Mouse (Mus musculus): ENCODE results near the gene Slx4.
"Not testable (repeated sequence)": the region's sequence is repeated elsewhere in the genome, so short reads cannot be mapped to it uniquely, and the experiment has no call there.

DNA sequence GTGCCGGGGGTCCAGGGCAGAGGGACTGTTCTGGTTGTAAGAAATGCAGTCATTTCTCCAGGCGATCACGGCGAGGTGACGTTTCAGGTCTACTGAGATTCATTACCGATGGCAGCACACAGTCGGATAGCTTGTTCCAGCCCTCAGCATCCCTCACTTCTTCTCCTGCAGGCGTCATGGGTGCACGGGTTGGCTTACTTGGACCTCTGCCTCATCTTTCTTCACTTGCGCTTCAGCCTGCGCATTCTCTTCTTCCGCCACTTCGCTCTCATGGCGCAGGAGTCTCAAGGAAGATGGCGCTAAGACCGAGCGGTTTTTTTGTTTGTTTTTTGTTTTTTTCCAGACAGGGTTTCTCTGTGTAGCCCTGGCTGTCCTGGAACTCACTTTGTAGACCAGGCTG is 13.2 kb upstream of the Slx4 start:
- 0 out of 2 replicates have a peak, but pooled peaks have one; percentile 12 for TF ChIP-seq CTCF (conservative IDR thresholded peaks at IDR 0.05; ENCODE audit: low read length)
- TF ChIP-seq NANOG (IDR thresholded peaks at IDR 0.05; ENCODE audit: borderline replicate concordance, low read length), result not testable (repeated sequence)
